Mouse (Mus musculus): Measurements from ENCODE around the gene Kcnj12. TPM values are rescaled to one million over a fixed set of nuclear protein-coding genes. Genes with fewer than 3 reads are reported as not detected.

Gene Kcnj12
- polyA plus RNA-seq, 2 experiments: 0.06 TPM; not detected in 1

DNA sequence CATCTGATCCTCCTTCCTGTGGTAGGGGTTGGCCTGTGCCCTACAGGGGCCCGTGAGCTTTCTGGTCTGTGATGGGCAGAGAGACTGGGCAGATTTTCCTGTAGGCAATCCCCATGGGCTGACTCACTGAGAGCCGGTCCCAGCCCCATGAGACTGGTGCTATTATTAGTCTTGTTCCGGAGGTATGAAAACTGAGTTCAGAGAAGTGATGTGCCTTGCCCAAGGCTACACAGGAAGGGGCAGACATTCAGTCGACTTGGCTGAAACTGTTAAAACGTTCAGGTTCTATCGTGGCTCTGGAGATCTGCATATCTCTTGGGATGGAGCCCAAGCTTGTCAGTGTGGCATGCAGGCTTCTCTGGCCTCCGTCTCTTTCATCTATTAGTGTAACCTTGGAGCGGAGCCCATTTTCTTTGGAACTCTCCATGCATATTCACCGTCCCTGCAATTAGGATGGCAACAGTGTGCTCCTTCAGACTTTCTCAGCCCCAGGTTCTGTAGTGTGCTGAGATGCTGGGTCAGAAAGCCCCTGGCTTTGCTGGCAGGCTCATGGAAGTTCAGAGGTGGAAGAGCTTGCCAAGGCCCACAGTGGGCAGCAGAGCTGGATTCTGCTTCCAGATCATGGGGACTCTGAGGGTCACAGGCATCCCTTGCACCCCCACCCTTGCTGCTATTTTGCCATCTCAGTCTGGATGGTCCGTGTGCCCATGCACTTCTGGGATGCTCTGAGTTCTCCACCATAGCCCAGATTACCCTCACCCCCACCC lies 37.5 kb downstream of the Kcnj12 start:
- no peaks in the 10 kb centered on the region for H3K4me1 ChIP-seq (replicated peaks; ENCODE audit: control insufficient read depth in 2 of 2, insufficient read depth in 2 of 2, low read length in 1 of 2)
- no peak overlapping the region for H3K4me3 ChIP-seq (ENCODE audit: insufficient read depth in 1 of 2, low read depth in 2 of 2, low read length in 2 of 2)
- DNase-seq (ENCODE audit: low read depth in 3 of 3, low spot score in 3 of 3) (no peak), ATAC-seq (ENCODE audit: insufficient read depth) (no peak)
- H3K27ac ChIP-seq: no peak overlapping the region
- H3K9me3 ChIP-seq (ENCODE audit: control insufficient read depth, low read length): no peaks in the 10 kb centered on the region
- no peak overlapping the region for H3K4me2 ChIP-seq (ENCODE audit: low read depth)
- 61% methylated on average over 10 of the region's 10 CpGs for WGBS (ENCODE audit: insufficient replicate concordance)
- TF ChIP-seq CTCF (IDR thresholded peaks at IDR 0.05; ENCODE audit: low read depth) (no peak), EP300 (IDR thresholded peaks at IDR 0.05; ENCODE audit: low read depth) (no peak)
- H3K36me3 ChIP-seq (replicated peaks; ENCODE audit: control insufficient read depth, insufficient read depth, low read depth): no peaks in the 10 kb centered on the region
- H3K27me3 ChIP-seq (ENCODE audit: control insufficient read depth, insufficient read depth, low read length): no peaks in the 10 kb centered on the region
- no peak overlapping the region for H3K9ac ChIP-seq (replicated peaks)

DNA sequence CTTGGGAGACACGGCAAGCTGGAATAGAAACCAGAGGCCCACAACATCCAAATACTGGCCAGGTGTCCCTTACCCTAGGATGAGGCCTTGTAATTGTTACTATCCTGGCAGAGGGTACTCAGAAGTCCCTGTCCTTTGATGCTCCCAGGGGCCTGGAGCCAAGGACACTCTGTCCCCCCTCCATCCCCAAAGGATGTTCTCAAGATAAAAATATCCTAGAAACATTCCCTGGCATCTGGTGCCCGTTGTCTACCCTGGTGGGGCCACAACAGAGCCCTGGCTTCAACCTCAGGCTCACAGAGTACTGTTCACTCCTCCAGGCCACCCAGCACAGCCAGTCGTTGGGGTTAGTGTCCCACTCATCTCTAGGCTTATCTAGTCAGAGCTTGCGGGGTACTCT lies 38.3 kb downstream of the Kcnj12 start:
- ATAC-seq (ENCODE audit: insufficient read depth) (no peak), DNase-seq (ENCODE audit: low read depth in 3 of 3, low spot score in 3 of 3) (no peak)
- Histone ChIP-seq H3K27me3 (ENCODE audit: control insufficient read depth, insufficient read depth, low read length) (no peaks in the 10 kb centered on the region), H3K36me3 (replicated peaks; ENCODE audit: control insufficient read depth, insufficient read depth, low read depth) (no peaks in the 10 kb centered on the region), H3K9me3 (ENCODE audit: control insufficient read depth, low read length) (no peaks in the 10 kb centered on the region), H3K9ac (replicated peaks) (no peak overlapping the region), H3K4me3 (ENCODE audit: insufficient read depth in 1 of 2, low read depth in 2 of 2, low read length in 2 of 2) (no peak overlapping the region), H3K27ac (no peak overlapping the region), H3K4me2 (ENCODE audit: low read depth) (no peak overlapping the region), H3K4me1 (replicated peaks; ENCODE audit: control insufficient read depth in 2 of 2, insufficient read depth in 2 of 2, low read length in 1 of 2) (no peaks in the 10 kb centered on the region)
- 53% methylated on average over 4 of the region's 4 CpGs for WGBS (ENCODE audit: insufficient replicate concordance)
- TF ChIP-seq CTCF (IDR thresholded peaks at IDR 0.05; ENCODE audit: low read depth) (no peak), EP300 (IDR thresholded peaks at IDR 0.05; ENCODE audit: low read depth) (no peak)

DNA sequence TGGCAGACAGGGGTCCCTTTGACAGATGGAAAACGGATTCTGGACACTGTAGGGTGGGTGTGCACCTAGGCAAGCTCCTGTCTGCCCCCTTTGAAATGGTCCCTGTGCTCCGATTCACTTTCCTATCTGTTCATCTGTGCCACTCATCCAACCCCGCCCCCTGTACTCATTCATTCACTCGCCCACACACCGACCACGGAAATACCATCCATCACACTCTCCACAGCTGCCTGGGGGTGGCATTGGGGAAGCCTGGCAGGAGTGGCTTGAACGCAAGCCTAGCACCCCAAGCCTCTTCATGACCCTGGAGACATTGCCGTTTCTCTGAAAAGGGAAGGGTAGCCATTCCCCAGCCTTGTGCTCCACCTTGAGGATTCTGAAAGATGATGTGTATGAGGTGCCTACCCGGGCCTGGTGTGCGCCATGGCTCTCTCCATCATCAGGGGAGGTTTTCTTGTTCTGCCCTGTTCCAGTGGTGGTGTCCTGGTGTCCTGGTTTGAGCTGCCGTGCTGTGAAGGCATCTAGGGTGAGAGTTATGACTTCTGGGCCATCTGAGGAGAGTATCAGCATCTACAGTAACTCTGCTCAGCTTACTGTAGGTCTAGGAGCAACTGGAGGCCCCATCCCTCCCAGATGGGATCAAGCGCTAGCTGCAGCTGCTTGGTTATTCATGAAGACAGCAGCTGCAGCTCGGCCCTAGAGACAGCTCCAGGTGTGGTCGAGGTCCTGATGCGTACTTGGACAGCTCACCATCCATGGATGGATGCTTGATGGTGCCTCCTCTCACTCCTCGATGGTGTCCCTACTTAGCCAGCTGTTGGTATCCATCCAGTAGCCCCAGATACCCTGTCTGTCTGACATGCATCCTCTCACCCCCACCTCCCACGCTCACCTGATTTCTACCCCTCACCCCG lies 40.4 kb downstream of the Kcnj12 start:
- ATAC-seq (ENCODE audit: insufficient read depth): no peak
- DNase-seq (ENCODE audit: low read depth in 3 of 3, low spot score in 3 of 3): no peak
- no peaks in the 10 kb centered on the region for H3K9me3 ChIP-seq (ENCODE audit: control insufficient read depth, low read length)

DNA sequence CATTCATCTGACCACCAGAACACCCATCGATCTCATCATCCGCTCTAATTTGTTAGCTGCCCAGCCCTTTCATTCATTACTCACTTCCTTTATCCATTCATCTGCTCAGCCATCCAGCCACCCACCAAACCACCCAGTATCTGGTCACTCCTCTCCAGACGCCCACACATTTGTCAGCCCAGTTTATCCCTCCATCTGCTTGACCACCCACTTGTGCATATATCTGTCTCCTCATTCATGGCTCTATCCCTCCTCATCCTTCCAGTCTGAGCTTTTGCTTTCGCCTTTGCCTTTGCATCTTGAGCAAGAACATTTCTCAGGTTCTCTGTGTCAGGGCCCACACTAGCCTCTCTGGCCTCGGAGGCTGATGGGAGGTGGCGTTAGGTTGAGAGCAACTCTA lies 41.1 kb downstream of the Kcnj12 start:
- TF ChIP-seq CTCF (IDR thresholded peaks at IDR 0.05; ENCODE audit: low read depth): no peak
- TF ChIP-seq EP300 (IDR thresholded peaks at IDR 0.05; ENCODE audit: low read depth): no peak
- H3K27ac ChIP-seq: no peak overlapping the region
- H3K36me3 ChIP-seq (replicated peaks; ENCODE audit: control insufficient read depth, insufficient read depth, low read depth): no peaks in the 10 kb centered on the region
- WGBS (ENCODE audit: insufficient replicate concordance): 78% methylated on average over 6 of the region's 6 CpGs
- DNase-seq (ENCODE audit: low read depth in 3 of 3, low spot score in 3 of 3) (no peak), ATAC-seq (ENCODE audit: insufficient read depth) (no peak)
- no peak overlapping the region for H3K4me3 ChIP-seq (ENCODE audit: insufficient read depth in 1 of 2, low read depth in 2 of 2, low read length in 2 of 2)
- no peaks in the 10 kb centered on the region for H3K9me3 ChIP-seq (ENCODE audit: control insufficient read depth, low read length)
- no peak overlapping the region for H3K9ac ChIP-seq (replicated peaks)
- H3K27me3 ChIP-seq (ENCODE audit: control insufficient read depth, insufficient read depth, low read length): no peaks in the 10 kb centered on the region
- H3K4me1 ChIP-seq (replicated peaks; ENCODE audit: control insufficient read depth in 2 of 2, insufficient read depth in 2 of 2, low read length in 1 of 2): peaks cover 14 to 19% of the 10 kb centered on the region in 2 experiments
- no peak overlapping the region for H3K4me2 ChIP-seq (ENCODE audit: low read depth)

More for the DNA sequence above, 40.4 kb downstream of the Kcnj12 start:
- Histone ChIP-seq H3K36me3 (replicated peaks; ENCODE audit: control insufficient read depth, insufficient read depth, low read depth) (no peaks in the 10 kb centered on the region), H3K27ac (no peak overlapping the region), H3K27me3 (ENCODE audit: control insufficient read depth, insufficient read depth, low read length) (no peaks in the 10 kb centered on the region), H3K4me1 (replicated peaks; ENCODE audit: control insufficient read depth in 2 of 2, insufficient read depth in 2 of 2, low read length in 1 of 2) (peaks cover 9 to 12% of the 10 kb centered on the region in 2 experiments), H3K4me2 (ENCODE audit: low read depth) (no peak overlapping the region), H3K4me3 (ENCODE audit: insufficient read depth in 1 of 2, low read depth in 2 of 2, low read length in 2 of 2) (no peak overlapping the region), H3K9ac (replicated peaks) (no peak overlapping the region)
- TF ChIP-seq CTCF (IDR thresholded peaks at IDR 0.05; ENCODE audit: low read depth): no peak
- no peak for TF ChIP-seq EP300 (IDR thresholded peaks at IDR 0.05; ENCODE audit: low read depth)
- 55% methylated on average over 18 of the region's 18 CpGs for WGBS (ENCODE audit: insufficient replicate concordance)

DNA sequence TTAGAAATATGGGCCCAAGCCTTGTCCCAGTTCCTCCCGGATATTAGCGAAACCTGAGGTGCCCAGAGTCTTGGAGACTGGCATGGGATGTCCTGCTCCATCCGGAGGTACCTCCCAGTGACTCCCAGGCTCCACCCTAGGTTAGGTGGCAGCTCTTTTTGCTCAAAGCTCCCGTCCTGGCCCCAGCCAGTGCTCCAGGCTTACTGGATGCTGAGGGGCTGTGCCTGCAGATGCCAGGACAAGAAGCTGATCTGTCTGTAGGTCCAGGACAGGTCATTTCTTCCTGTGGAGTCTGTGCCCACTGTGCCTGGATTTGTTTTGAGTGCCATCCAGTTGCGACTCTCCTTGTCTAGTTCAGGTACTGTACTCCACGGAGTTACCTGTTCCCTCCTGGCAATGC lies 43.3 kb downstream of the Kcnj12 start:
- Histone ChIP-seq H3K27me3 (ENCODE audit: control insufficient read depth, insufficient read depth, low read length) (no peaks in the 10 kb centered on the region), H3K36me3 (replicated peaks; ENCODE audit: control insufficient read depth, insufficient read depth, low read depth) (no peaks in the 10 kb centered on the region), H3K4me2 (ENCODE audit: low read depth) (no peak overlapping the region), H3K9me3 (ENCODE audit: control insufficient read depth, low read length) (no peaks in the 10 kb centered on the region), H3K9ac (replicated peaks) (no peak overlapping the region), H3K4me3 (ENCODE audit: insufficient read depth in 1 of 2, low read depth in 2 of 2, low read length in 2 of 2) (no peak overlapping the region), H3K27ac (no peak overlapping the region), H3K4me1 (replicated peaks; ENCODE audit: control insufficient read depth in 2 of 2, insufficient read depth in 2 of 2, low read length in 1 of 2) (peaks cover 14 to 22% of the 10 kb centered on the region in 2 experiments)
- TF ChIP-seq EP300 (IDR thresholded peaks at IDR 0.05; ENCODE audit: low read depth) (no peak), CTCF (IDR thresholded peaks at IDR 0.05; ENCODE audit: low read depth) (no peak)
- 77% methylated on average over 6 of the region's 6 CpGs for WGBS (ENCODE audit: insufficient replicate concordance)
- ATAC-seq (ENCODE audit: insufficient read depth) (no peak), DNase-seq (ENCODE audit: low read depth in 3 of 3, low spot score in 3 of 3) (no peak)
